Mouse (Mus musculus): ENCODE data around the gene Rnf19b. TPM values are rescaled to one million over a fixed set of nuclear protein-coding genes. Genes with fewer than 3 reads are reported as not detected.

Gene Rnf19b
- total and polyA plus RNA-seq, 3 experiments: 75.3 to 104 (median 98.3) TPM

- Histone ChIP-seq H3K9me3 (replicated peaks; ENCODE audit: low read length) (no peaks in the 10 kb centered on the region), H3K27me3 (replicated peaks) (peaks cover 46% of the 10 kb centered on the region), H3K27ac (ENCODE audit: insufficient read depth, low read depth) (no peak overlapping the region), H3K4me1 (ENCODE audit: control insufficient read depth in 1 of 2, insufficient read depth in 2 of 2) (peaks cover 12 to 31% of the 10 kb centered on the region in 2 experiments; a peak in 3 of 4 replicates), H3K4me3 (replicated peaks in 1 of 3; ENCODE audit: low read depth in 2 of 3, low read length in 2 of 3, poor library complexity in 1 of 3) (peak overlapping the region; percentile 22 to 52 (median 47)), H3K9ac (ENCODE audit: insufficient read depth, low read depth) (peak overlapping the region; percentile 47; the same call in 1 of the 2 replicates), H3K4me2 (ENCODE audit: insufficient read depth, low read depth, poor library complexity, severe bottlenecking) (peak overlapping the region; percentile 55), H3K79me2 (replicated peaks; ENCODE audit: control insufficient read depth, extremely low read depth, insufficient read depth, poor library complexity, severe bottlenecking) (no peaks in the 10 kb centered on the region), H3K36me3 (replicated peaks in 1 of 2; ENCODE audit: control insufficient read depth in 1 of 2, insufficient read depth in 1 of 2, low read length in 1 of 2) (no peaks in the 10 kb centered on the region)
- in situ Hi-C loops (cut with MboI; ENCODE audit: low pct_ligation_motif_present, low pct_unique_long_range_greater_than_20kb, low sequenced_read_pairs): loop anchor here (10.0 kb wide), 2 partner anchors 54 to 324 kb away; partner anchors contain the start of genes S100pbp and Yars
- DNase-seq (ENCODE audit: extremely low read depth): peak; percentile 92
- TF ChIP-seq ZNF384 (IDR thresholded peaks at IDR 0.05; ENCODE audit: low read depth, low read length) (peak; percentile 69), RCOR1 (conservative IDR thresholded peaks at IDR 0.05; ENCODE audit: low read depth, low read length) (no peak), NELFE (IDR thresholded peaks at IDR 0.05; ENCODE audit: low read depth, low read length) (peak; percentile 58; the same call in 1 of the 2 replicates), EP300 (IDR thresholded peaks at IDR 0.05; ENCODE audit: low read length) (0 out of 2 replicates have a peak, but pooled peaks have one; percentile 8), SIN3A (IDR thresholded peaks at IDR 0.05; ENCODE audit: low read length) (0 out of 2 replicates have a peak, but pooled peaks have one; percentile 58), ZKSCAN1 (IDR thresholded peaks at IDR 0.05; ENCODE audit: borderline replicate concordance, low read depth, low read length) (no peak), ZC3H11A (IDR thresholded peaks at IDR 0.05; ENCODE audit: low read depth, low read length) (no peak), TCF12 (IDR thresholded peaks at IDR 0.05; ENCODE audit: low read depth, low read length) (no peak), ELF1 (IDR thresholded peaks at IDR 0.05; ENCODE audit: low read depth, low read length) (peak; percentile 44; the same call in 1 of the 2 replicates), UBTF (IDR thresholded peaks at IDR 0.05; ENCODE audit: low read depth, low read length) (no peak), HCFC1 (IDR thresholded peaks at IDR 0.05; ENCODE audit: low read depth, low read length) (0 out of 2 replicates have a peak, but pooled peaks have one; percentile 14)
- dilution Hi-C loops (cut with MboI; ENCODE audit: extremely low pct_ligation_motif_present, extremely low pct_unique_long_range_greater_than_20kb, low sequenced_read_pairs): no loop called here
These were observed 72.8 kb downstream of the Rnf19b start for GRCm38 (mm10) chr4:129130755-129131303.

- Histone ChIP-seq H3K9me3 (replicated peaks; ENCODE audit: low read length) (no peaks in the 10 kb centered on the region), H3K9ac (ENCODE audit: insufficient read depth, low read depth) (no peak overlapping the region), H3K36me3 (replicated peaks in 1 of 2; ENCODE audit: control insufficient read depth in 1 of 2, insufficient read depth in 1 of 2, low read length in 1 of 2) (peaks cover 0 to 4% of the 10 kb centered on the region in 2 experiments), H3K27ac (ENCODE audit: insufficient read depth, low read depth) (no peak overlapping the region), H3K79me2 (replicated peaks; ENCODE audit: control insufficient read depth, extremely low read depth, insufficient read depth, poor library complexity, severe bottlenecking) (no peaks in the 10 kb centered on the region), H3K4me1 (ENCODE audit: control insufficient read depth in 1 of 2, insufficient read depth in 2 of 2) (peaks cover 16 to 48% of the 10 kb centered on the region in 2 experiments), H3K4me2 (ENCODE audit: insufficient read depth, low read depth, poor library complexity, severe bottlenecking) (no peak overlapping the region), H3K27me3 (replicated peaks) (peaks cover 31% of the 10 kb centered on the region), H3K4me3 (replicated peaks in 1 of 3; ENCODE audit: low read depth in 2 of 3, low read length in 2 of 3, poor library complexity in 1 of 3) (no peak overlapping the region)
- dilution Hi-C loops (cut with MboI; ENCODE audit: extremely low pct_ligation_motif_present, extremely low pct_unique_long_range_greater_than_20kb, low sequenced_read_pairs): no loop called here
- peak; percentile 60 for DNase-seq (ENCODE audit: extremely low read depth)
- TF ChIP-seq TBP (conservative IDR thresholded peaks at IDR 0.05; ENCODE audit: low read depth, low read length) (no peak), RAD21 (IDR thresholded peaks at IDR 0.05; ENCODE audit: low read depth, low read length) (peak; percentile 42), MAZ (IDR thresholded peaks at IDR 0.05; ENCODE audit: low read depth, low read length) (0 out of 2 replicates have a peak, but pooled peaks have one; percentile 35), CTCF (conservative IDR thresholded peaks at IDR 0.05 in 1 of 2, IDR thresholded peaks at IDR 0.05 in 1 of 2; ENCODE audit: low read depth in 2 of 2, low read length in 2 of 2) (peak; percentile 71 to 77), SMC3 (IDR thresholded peaks at IDR 0.05; ENCODE audit: low read depth, low read length) (peak; percentile 69)
- in situ Hi-C loops (cut with MboI; ENCODE audit: low pct_ligation_motif_present, low pct_unique_long_range_greater_than_20kb, low sequenced_read_pairs): loop anchor here (10.0 kb wide), 2 partner anchors 50 to 320 kb away; partner anchors contain the start of genes S100pbp and Yars
These were observed 76.9 kb downstream of the Rnf19b start for GRCm38 (mm10) chr4:129134799-129135585.

Other genes with a start within 250 kb of the Rnf19b start
- 0.98 and 1.1 TPM in 2 replicates for gene Trim62, start 174.7 kb upstream of the Rnf19b start, total RNA-seq (2012; rRNA removed)
- gene Trim62, start 174.7 kb upstream of the Rnf19b start, total RNA-seq (2014; rRNA removed): 0.40 and 0.46 TPM in 2 replicates
- 1.8 and 2.7 TPM in 2 replicates for gene Trim62, start 174.7 kb upstream of the Rnf19b start, polyA plus RNA-seq (2012; ENCODE audit: insufficient read length, low read depth)
- 0.63 and 1.7 TPM in 2 replicates for gene Azin2, start 95.8 kb upstream of the Rnf19b start, total RNA-seq (2012; rRNA removed)
- 0.58 and 0.91 TPM in 2 replicates for gene Azin2, start 95.8 kb upstream of the Rnf19b start, total RNA-seq (2014; rRNA removed)
- gene Azin2, start 95.8 kb upstream of the Rnf19b start, polyA plus RNA-seq (2012; ENCODE audit: insufficient read length, low read depth): 2.1 and 2.4 TPM in 2 replicates
- 269 and 278 TPM in 2 replicates for gene Ak2, start 66.3 kb upstream of the Rnf19b start, total RNA-seq (2012; rRNA removed)
- 280 and 293 TPM in 2 replicates for gene Ak2, start 66.3 kb upstream of the Rnf19b start, total RNA-seq (2014; rRNA removed)
- 343 and 363 TPM in 2 replicates for gene Ak2, start 66.3 kb upstream of the Rnf19b start, polyA plus RNA-seq (2012; ENCODE audit: insufficient read length, low read depth)
- gene Tmem54, start 47.3 kb downstream of the Rnf19b start, total RNA-seq (2012; rRNA removed): not detected in 2 replicates
- gene Tmem54, start 47.3 kb downstream of the Rnf19b start, total RNA-seq (2014; rRNA removed): not detected in 2 replicates
- not detected in 2 replicates for gene Tmem54, start 47.3 kb downstream of the Rnf19b start, polyA plus RNA-seq (2012; ENCODE audit: insufficient read length, low read depth)
- 28.5 and 31.6 TPM in 2 replicates for gene Hpca, start 63.8 kb downstream of the Rnf19b start, total RNA-seq (2012; rRNA removed)
- gene Hpca, start 63.8 kb downstream of the Rnf19b start, total RNA-seq (2014; rRNA removed): 1.0 and 1.3 TPM in 2 replicates
- gene Hpca, start 63.8 kb downstream of the Rnf19b start, polyA plus RNA-seq (2012; ENCODE audit: insufficient read length, low read depth): 2.9 and 3.6 TPM in 2 replicates
- 0.17 and 0.21 TPM in 2 replicates for gene Fndc5, start 78.7 kb downstream of the Rnf19b start, total RNA-seq (2012; rRNA removed)
- gene Fndc5, start 78.7 kb downstream of the Rnf19b start, total RNA-seq (2014; rRNA removed): 0.08 TPM in 1 of 2 replicates, not detected in the other
- 0.26 and 0.33 TPM in 2 replicates for gene Fndc5, start 78.7 kb downstream of the Rnf19b start, polyA plus RNA-seq (2012; ENCODE audit: insufficient read length, low read depth)
- gene S100pbp, start 131.5 kb downstream of the Rnf19b start, total RNA-seq (2012; rRNA removed): 22.5 and 23.1 TPM in 2 replicates
- 43.6 and 44.7 TPM in 2 replicates for gene S100pbp, start 131.5 kb downstream of the Rnf19b start, total RNA-seq (2014; rRNA removed)
- gene S100pbp, start 131.5 kb downstream of the Rnf19b start, polyA plus RNA-seq (2012; ENCODE audit: insufficient read length, low read depth): 35.8 and 43.6 TPM in 2 replicates
- 128 and 180 TPM in 2 replicates for gene Yars, start 131.5 kb downstream of the Rnf19b start, total RNA-seq (2012; rRNA removed)
- 96.1 and 96.3 TPM in 2 replicates for gene Yars, start 131.5 kb downstream of the Rnf19b start, total RNA-seq (2014; rRNA removed)
- gene Yars, start 131.5 kb downstream of the Rnf19b start, polyA plus RNA-seq (2012; ENCODE audit: insufficient read length, low read depth): 207 and 220 TPM in 2 replicates
- 0.29 and 0.38 TPM in 2 replicates for gene C77080, start 203.1 kb downstream of the Rnf19b start, total RNA-seq (2012; rRNA removed)
- not detected in 2 replicates for gene C77080, start 203.1 kb downstream of the Rnf19b start, total RNA-seq (2014; rRNA removed)
- gene C77080, start 203.1 kb downstream of the Rnf19b start, polyA plus RNA-seq (2012; ENCODE audit: insufficient read length, low read depth): 0.68 and 1.1 TPM in 2 replicates
- 0.04 TPM in 1 of 2 replicates, not detected in the other for gene Sync, start 229.3 kb downstream of the Rnf19b start, total RNA-seq (2012; rRNA removed)
- not detected in 2 replicates for gene Sync, start 229.3 kb downstream of the Rnf19b start, total RNA-seq (2014; rRNA removed)
- 0.14 and 0.16 TPM in 2 replicates for gene Sync, start 229.3 kb downstream of the Rnf19b start, polyA plus RNA-seq (2012; ENCODE audit: insufficient read length, low read depth)

All from CH12.LX (cell line).